Mouse (Mus musculus) heart, adult 9 months (tissue): Measurements from ENCODE around the gene Gm21409.
"Not testable (repeated sequence)": the region's sequence is repeated elsewhere in the genome, so short reads cannot be mapped to it uniquely, and the experiment has no call there.

Experiments
- DNase-seq, 2 experiments: peaks; one replicate each; pipeline ENCODE4 v3.0.0; 2022; ENCODE audit warnings: low spot score in 2 of 2

Gm21409 gene

GRCm38 (mm10) chrY:84746385-84746784 is at the start of gene Gm21409:
Gene Gm21409, plus strand, starts transcription at chrY:84746685.
- DNase-seq: not testable (repeated sequence)
